Mouse (Mus musculus): ENCODE measurements around the gene Kcnh4. TPM values are rescaled to one million over a fixed set of nuclear protein-coding genes. Genes with fewer than 3 reads are reported as not detected.

The Kcnh4 gene
- polyA plus RNA-seq, 1 experiment from 2014 or later, result not detected

GRCm38 (mm10) chr11:100782568-100782967 lies 22.8 kb upstream of the Kcnh4 start:
- Histone ChIP-seq H3K36me3 (peaks cover 65% of the 10 kb centered on the region), H3K27me3 (no peaks in the 10 kb centered on the region), H3K9me3 (no peaks in the 10 kb centered on the region), H3K27ac (no peak overlapping the region), H3K4me1 (no peaks in the 10 kb centered on the region), H3K4me3 (no peak overlapping the region), H3K9ac (no peak overlapping the region), H3K4me2 (no peak overlapping the region)
- 89% methylated on average over 13 of the region's 13 CpGs for WGBS
- no peak for ATAC-seq (ENCODE audit: insufficient number of reproducible peaks, low FRiP score, low TSS enrichment, low read depth)

GRCm38 (mm10) chr11:100781763-100782475 lies 22.2 kb upstream of the Kcnh4 start:
- 87% methylated on average over 15 of the region's 15 CpGs for WGBS
- no peak for ATAC-seq (ENCODE audit: insufficient number of reproducible peaks, low FRiP score, low TSS enrichment, low read depth)
- H3K27me3 ChIP-seq, result no peaks in the 10 kb centered on the region
- peaks cover 61% of the 10 kb centered on the region for H3K36me3 ChIP-seq
- H3K9ac ChIP-seq, result no peak overlapping the region
- no peak overlapping the region for H3K27ac ChIP-seq
- no peak overlapping the region for H3K4me3 ChIP-seq
- no peaks in the 10 kb centered on the region for H3K9me3 ChIP-seq
- H3K4me1 ChIP-seq, result no peaks in the 10 kb centered on the region
- no peak overlapping the region for H3K4me2 ChIP-seq

- H3K4me3 ChIP-seq, result no peak overlapping the region
- no peak for ATAC-seq (ENCODE audit: insufficient number of reproducible peaks, low FRiP score, low TSS enrichment, low read depth)
- H3K27ac ChIP-seq, result no peak overlapping the region
- H3K4me2 ChIP-seq, result no peak overlapping the region
- no peaks in the 10 kb centered on the region for H3K4me1 ChIP-seq
- no peaks in the 10 kb centered on the region for H3K27me3 ChIP-seq
- WGBS, result 75% methylated on average over 8 of the region's 8 CpGs
- no peak overlapping the region for H3K9ac ChIP-seq
- peaks cover 52% of the 10 kb centered on the region for H3K36me3 ChIP-seq
- no peaks in the 10 kb centered on the region for H3K9me3 ChIP-seq
These were observed 20.5 kb upstream of the Kcnh4 start for GRCm38 (mm10) chr11:100780247-100780646.

- Histone ChIP-seq H3K27me3 (no peaks in the 10 kb centered on the region), H3K4me1 (no peaks in the 10 kb centered on the region), H3K36me3 (peaks cover 38% of the 10 kb centered on the region), H3K4me2 (no peak overlapping the region), H3K27ac (no peak overlapping the region), H3K4me3 (no peak overlapping the region), H3K9ac (no peak overlapping the region), H3K9me3 (no peaks in the 10 kb centered on the region)
- 69% methylated on average over 3 of the region's 3 CpGs for WGBS
- ATAC-seq (ENCODE audit: insufficient number of reproducible peaks, low FRiP score, low TSS enrichment, low read depth), result no peak
These were observed 18.3 kb upstream of the Kcnh4 start for GRCm38 (mm10) chr11:100778069-100778468.

- H3K4me3 ChIP-seq, result no peak overlapping the region
- no peak overlapping the region for H3K9ac ChIP-seq
- no peak for ATAC-seq (ENCODE audit: insufficient number of reproducible peaks, low FRiP score, low TSS enrichment, low read depth)
- 82% methylated on average over 10 of the region's 10 CpGs for WGBS
- H3K27me3 ChIP-seq, result no peaks in the 10 kb centered on the region
- no peaks in the 10 kb centered on the region for H3K4me1 ChIP-seq
- H3K27ac ChIP-seq, result no peak overlapping the region
- no peaks in the 10 kb centered on the region for H3K9me3 ChIP-seq
- H3K36me3 ChIP-seq, result peaks cover 17% of the 10 kb centered on the region
- no peak overlapping the region for H3K4me2 ChIP-seq
These were observed 16.2 kb upstream of the Kcnh4 start for GRCm38 (mm10) chr11:100775921-100776320.

- Histone ChIP-seq H3K9me3 (no peaks in the 10 kb centered on the region), H3K9ac (no peak overlapping the region), H3K4me1 (peaks cover 8% of the 10 kb centered on the region), H3K4me3 (no peak overlapping the region), H3K27ac (no peak overlapping the region), H3K36me3 (peaks cover 8% of the 10 kb centered on the region), H3K4me2 (no peak overlapping the region), H3K27me3 (no peaks in the 10 kb centered on the region)
- 79% methylated on average over 4 of the region's 4 CpGs for WGBS
- ATAC-seq (ENCODE audit: insufficient number of reproducible peaks, low FRiP score, low TSS enrichment, low read depth), result no peak
These were observed 14.5 kb upstream of the Kcnh4 start for GRCm38 (mm10) chr11:100774261-100774660.

- H3K4me3 ChIP-seq, result peak within 1 kb of the TSS; percentile 65
- ATAC-seq (ENCODE audit: insufficient number of reproducible peaks, low FRiP score, low TSS enrichment, low read depth), result peak; percentile 66; the same call in 1 of the 2 replicates
- H3K36me3 ChIP-seq, result no peaks in the 10 kb centered on the region
- no peaks in the 10 kb centered on the region for H3K27me3 ChIP-seq
- WGBS, result 15% methylated on average over 17 of the region's 17 CpGs
- H3K4me2 ChIP-seq, result peak within 1 kb of the TSS; percentile 55
- peak within 1 kb of the TSS; percentile 49 for H3K9ac ChIP-seq
- peaks cover 8% of the 10 kb centered on the region for H3K4me1 ChIP-seq
- peak within 1 kb of the TSS; percentile 67; the same call in 1 of the 2 replicates for H3K27ac ChIP-seq
- no peaks in the 10 kb centered on the region for H3K9me3 ChIP-seq
These were observed 11.1 kb upstream of the Kcnh4 start, which contains the start of gene Ghdc for GRCm38 (mm10) chr11:100770646-100771408. Gene Ghdc (minus strand): TSS chr11:100770957.

GRCm38 (mm10) chr11:100769980-100770379 lies 10.2 kb upstream of the Kcnh4 start:
- Histone ChIP-seq H3K36me3 (no peaks in the 10 kb centered on the region), H3K9ac (peak overlapping the region; percentile 31; the same call in 1 of the 2 replicates), H3K4me1 (peaks cover 8% of the 10 kb centered on the region), H3K27me3 (no peaks in the 10 kb centered on the region), H3K27ac (0 out of 2 replicates have a peak overlapping the region, but pooled peaks have one; percentile 67), H3K9me3 (no peaks in the 10 kb centered on the region), H3K4me3 (peak overlapping the region; percentile 65), H3K4me2 (peak overlapping the region; percentile 55)
- ATAC-seq (ENCODE audit: insufficient number of reproducible peaks, low FRiP score, low TSS enrichment, low read depth), result no peak
- whole genome bisulfite sequencing, result 52% methylated on average over 6 of the region's 6 CpGs

GRCm38 (mm10) chr11:100767871-100768270 lies 8.1 kb upstream of the Kcnh4 start:
- 91% methylated on average over 5 of the region's 5 CpGs for WGBS
- H3K4me1 ChIP-seq, result peaks cover 8% of the 10 kb centered on the region
- H3K4me2 ChIP-seq, result no peak overlapping the region
- H3K27ac ChIP-seq, result no peak overlapping the region
- no peaks in the 10 kb centered on the region for H3K36me3 ChIP-seq
- no peak for ATAC-seq (ENCODE audit: insufficient number of reproducible peaks, low FRiP score, low TSS enrichment, low read depth)
- no peak overlapping the region for H3K9ac ChIP-seq
- peaks cover 3% of the 10 kb centered on the region; the same call in 1 of the 2 replicates for H3K27me3 ChIP-seq
- no peaks in the 10 kb centered on the region for H3K9me3 ChIP-seq
- H3K4me3 ChIP-seq, result no peak overlapping the region

GRCm38 (mm10) chr11:100766726-100767125 lies 7.0 kb upstream of the Kcnh4 start:
- H3K27me3 ChIP-seq, result peaks cover 14% of the 10 kb centered on the region
- peaks cover 11% of the 10 kb centered on the region for H3K4me1 ChIP-seq
- no peak for ATAC-seq (ENCODE audit: insufficient number of reproducible peaks, low FRiP score, low TSS enrichment, low read depth)
- H3K4me2 ChIP-seq, result no peak overlapping the region
- H3K4me3 ChIP-seq, result no peak overlapping the region
- 78% methylated on average over 9 of the region's 9 CpGs for WGBS
- H3K9ac ChIP-seq, result no peak overlapping the region
- H3K9me3 ChIP-seq, result no peaks in the 10 kb centered on the region
- H3K36me3 ChIP-seq, result no peaks in the 10 kb centered on the region
- no peak overlapping the region for H3K27ac ChIP-seq

- H3K4me1 ChIP-seq, result peaks cover 19% of the 10 kb centered on the region
- peak within 1 kb of the TSS; percentile 60 for H3K4me2 ChIP-seq
- peak within 1 kb of the TSS; percentile 36 for H3K4me3 ChIP-seq
- peaks cover 49% of the 10 kb centered on the region for H3K27me3 ChIP-seq
- 85% methylated on average over 7 of the region's 7 CpGs for WGBS
- H3K36me3 ChIP-seq, result no peaks in the 10 kb centered on the region
- no peak within 1 kb of the TSS for H3K27ac ChIP-seq
- H3K9ac ChIP-seq, result no peak within 1 kb of the TSS
- no peaks in the 10 kb centered on the region for H3K9me3 ChIP-seq
- ATAC-seq (ENCODE audit: insufficient number of reproducible peaks, low FRiP score, low TSS enrichment, low read depth), result no peak
These were observed 3.1 kb upstream of the Kcnh4 start, which contains the start of gene Hcrt for GRCm38 (mm10) chr11:100762831-100763230. Gene Hcrt (minus strand): TSS chr11:100762931.

GRCm38 (mm10) chr11:100761547-100762045 lies 1.9 kb upstream of the Kcnh4 start:
- no peaks in the 10 kb centered on the region for H3K36me3 ChIP-seq
- no peaks in the 10 kb centered on the region for H3K9me3 ChIP-seq
- no peak for ATAC-seq (ENCODE audit: insufficient number of reproducible peaks, low FRiP score, low TSS enrichment, low read depth)
- H3K4me1 ChIP-seq, result peaks cover 19% of the 10 kb centered on the region
- peak overlapping the region; percentile 36 for H3K4me3 ChIP-seq
- H3K27me3 ChIP-seq, result peaks cover 55% of the 10 kb centered on the region
- no peak overlapping the region for H3K9ac ChIP-seq
- no peak overlapping the region for H3K27ac ChIP-seq
- H3K4me2 ChIP-seq, result peak overlapping the region; percentile 60
- under 1% methylated on average over 27 of the region's 27 CpGs for WGBS
